In the genomic region with DNA sequence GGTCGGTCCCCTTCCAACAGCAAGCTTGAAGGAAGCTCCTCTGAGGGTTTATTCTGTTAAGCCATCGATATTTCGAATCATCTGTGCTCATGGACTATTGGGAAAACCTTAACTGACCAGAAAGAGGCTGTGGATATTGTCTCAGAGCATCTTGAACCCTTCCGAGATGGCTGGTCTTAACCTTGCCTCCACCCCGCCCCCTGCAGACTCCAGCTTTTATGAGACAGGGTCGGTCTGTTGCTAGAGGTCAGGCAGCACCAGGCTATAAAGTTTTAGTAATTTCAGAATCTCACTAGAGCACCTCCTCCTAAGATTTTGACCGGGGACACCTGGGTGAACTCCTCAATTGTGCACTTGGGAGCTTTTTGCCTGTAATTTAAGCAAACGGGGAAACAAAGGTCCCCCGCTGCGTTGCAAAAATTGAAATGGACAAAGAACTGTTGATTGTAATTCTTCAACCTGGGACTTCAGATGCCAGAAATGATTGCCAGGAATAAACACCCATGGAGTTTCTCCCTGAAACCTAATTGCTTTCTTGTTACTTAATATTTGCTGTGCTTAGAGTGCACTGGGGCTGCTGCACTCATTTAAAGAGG, we compare ENCODE assay signal across 20 mouse cellular contexts. TPM values are rescaled to one million over a fixed set of nuclear protein-coding genes. Genes with fewer than 3 reads are reported as not detected.
DNase-seq lines count a peak whose midpoint lies in the region; ATAC-seq and TF ChIP-seq lines count a peak whose summit lies in the region.
"Had no signal": no experiment of that assay in that cellular context is flagged by ENCODE, and none has a peak within 500 bp of the region (broad histone marks: within the 10 kb centered on the region; RNA-seq: fewer than 3 reads in every experiment).

No protein-coding gene starts in this region.

- peak; percentile 34 for DNase-seq in forebrain, embryonic 10.5 days (ENCODE audit: extremely low spot score, low spot score)
- DNase-seq in kidney, adult 11 months, result no peak
- no peak for DNase-seq in midbrain, embryonic 14.5 days
- DNase-seq in midbrain, postnatal 0 days (ENCODE audit: low spot score), result no peak
- no peak for DNase-seq in frontal cortex, postnatal 25 days (ENCODE audit: low spot score in 2 of 2)
- no peak for DNase-seq in spleen, adult 12 weeks (ENCODE audit: low spot score)
- DNase-seq: adrenal gland, postnatal 10 days; cerebellum, postnatal 14 days; heart, postnatal 36 days; layer of hippocampus, postnatal 36 days; lung, adult 18-20 months; thymus, postnatal 25 days had no signal

- no peak for TF ChIP-seq CTCF in midbrain, postnatal 0 days (IDR thresholded peaks at IDR 0.05)

- WGBS in forebrain, embryonic 10.5 days, result 7% methylated on average over 10 of the region's 10 CpGs
- 10% methylated on average over 10 of the region's 10 CpGs for WGBS in forebrain, embryonic 15.5 days
- 8% methylated on average over 10 of the region's 10 CpGs for WGBS in kidney, embryonic 14.5 days
- WGBS in midbrain, embryonic 14.5 days, result 9% methylated on average over 10 of the region's 10 CpGs
- 19% methylated on average over 10 of the region's 10 CpGs for WGBS in midbrain, postnatal 0 days

- H3K4me2 ChIP-seq in forebrain, embryonic 15.5 days (replicated peaks), result no peak overlapping the region
- no peak overlapping the region for H3K4me2 ChIP-seq in kidney, embryonic 14.5 days (replicated peaks; ENCODE audit: low read depth, low read length)
- H3K4me2 ChIP-seq in midbrain, embryonic 14.5 days (ENCODE audit: low read length), result no peak overlapping the region
- no peak overlapping the region for H3K4me2 ChIP-seq in midbrain, postnatal 0 days (ENCODE audit: low read depth, low read length, poor library complexity, severe bottlenecking)
- H3K4me2 ChIP-seq: neural tube, embryonic 12.5 days; stomach, embryonic 15.5 days had no signal

- peak overlapping the region; percentile 51 for H3K27ac ChIP-seq in forebrain, embryonic 10.5 days
- no peak overlapping the region for H3K27ac ChIP-seq in forebrain, embryonic 15.5 days (replicated peaks)
- H3K27ac ChIP-seq in kidney, embryonic 14.5 days (ENCODE audit: low read depth, low read length), result no peak overlapping the region
- peak overlapping the region; percentile 45; the same call in 1 of the 2 replicates for H3K27ac ChIP-seq in midbrain, embryonic 14.5 days (replicated peaks; ENCODE audit: low read depth, low read length)
- no peak overlapping the region for H3K27ac ChIP-seq in midbrain, postnatal 0 days (ENCODE audit: low read depth, low read length)
- H3K27ac ChIP-seq: neural tube, embryonic 12.5 days; stomach, embryonic 15.5 days had no signal

- H3K4me3 ChIP-seq in forebrain, embryonic 10.5 days, result peak overlapping the region; percentile 13; the same call in 1 of the 2 replicates
- no peak overlapping the region for H3K4me3 ChIP-seq in forebrain, embryonic 15.5 days
- H3K4me3 ChIP-seq in kidney, embryonic 14.5 days (ENCODE audit: low read length), result no peak overlapping the region
- H3K4me3 ChIP-seq in midbrain, embryonic 14.5 days (replicated peaks; ENCODE audit: low read depth, low read length), result no peak overlapping the region
- no peak overlapping the region for H3K4me3 ChIP-seq in midbrain, postnatal 0 days (ENCODE audit: low read depth, low read length)
- H3K4me3 ChIP-seq: erythroblast, embryonic 14.5 days; neural tube, embryonic 12.5 days; stomach, embryonic 15.5 days had no signal

- ATAC-seq in forebrain, embryonic 15.5 days (replicated peaks), result no peak
- ATAC-seq in kidney, embryonic 14.5 days (ENCODE audit: low FRiP score, low TSS enrichment), result peak; percentile 39; the same call in 1 of the 2 replicates
- ATAC-seq in midbrain, embryonic 14.5 days (ENCODE audit: low FRiP score, low TSS enrichment), result no peak
- ATAC-seq in midbrain, postnatal 0 days (ENCODE audit: low FRiP score), result no peak

- H3K27me3 ChIP-seq in forebrain, embryonic 10.5 days (ENCODE audit: poor library complexity, severe bottlenecking), result no peaks in the 10 kb centered on the region
- no peaks in the 10 kb centered on the region for H3K27me3 ChIP-seq in forebrain, embryonic 15.5 days
- H3K27me3 ChIP-seq in kidney, embryonic 14.5 days (ENCODE audit: control insufficient read depth, insufficient read depth, low read length), result no peaks in the 10 kb centered on the region
- H3K27me3 ChIP-seq in midbrain, embryonic 14.5 days (ENCODE audit: control insufficient read depth, insufficient read depth, low read length), result no peaks in the 10 kb centered on the region
- H3K27me3 ChIP-seq in midbrain, postnatal 0 days (ENCODE audit: insufficient read depth, low read length), result no peaks in the 10 kb centered on the region
- H3K27me3 ChIP-seq: neural tube, embryonic 12.5 days; stomach, embryonic 15.5 days had no signal

- no peaks in the 10 kb centered on the region; the same call in 1 of the 2 replicates for H3K9me3 ChIP-seq in forebrain, embryonic 10.5 days
- no peaks in the 10 kb centered on the region for H3K9me3 ChIP-seq in forebrain, embryonic 15.5 days
- no peaks in the 10 kb centered on the region for H3K9me3 ChIP-seq in kidney, embryonic 14.5 days (ENCODE audit: control insufficient read depth, low read length)
- no peaks in the 10 kb centered on the region for H3K9me3 ChIP-seq in midbrain, embryonic 14.5 days (ENCODE audit: control insufficient read depth, low read length)
- no peaks in the 10 kb centered on the region for H3K9me3 ChIP-seq in midbrain, postnatal 0 days (ENCODE audit: low read length)
- H3K9me3 ChIP-seq: neural tube, embryonic 12.5 days; stomach, embryonic 15.5 days had no signal

- H3K36me3 ChIP-seq in forebrain, embryonic 10.5 days (replicated peaks), result no peaks in the 10 kb centered on the region
- no peaks in the 10 kb centered on the region for H3K36me3 ChIP-seq in forebrain, embryonic 15.5 days
- no peaks in the 10 kb centered on the region for H3K36me3 ChIP-seq in kidney, embryonic 14.5 days (ENCODE audit: control insufficient read depth, insufficient read depth, low read length)
- H3K36me3 ChIP-seq in midbrain, embryonic 14.5 days (ENCODE audit: control insufficient read depth, insufficient read depth, low read length), result no peaks in the 10 kb centered on the region
- H3K36me3 ChIP-seq in midbrain, postnatal 0 days (ENCODE audit: insufficient read depth, low read length), result no peaks in the 10 kb centered on the region
- H3K36me3 ChIP-seq: neural tube, embryonic 12.5 days; stomach, embryonic 15.5 days had no signal

- H3K9ac ChIP-seq in forebrain, embryonic 15.5 days (replicated peaks), result no peak overlapping the region
- no peak overlapping the region for H3K9ac ChIP-seq in kidney, embryonic 14.5 days (ENCODE audit: low read depth, low read length)
- no peak overlapping the region for H3K9ac ChIP-seq in midbrain, embryonic 14.5 days (replicated peaks; ENCODE audit: low read length)
- H3K9ac ChIP-seq in midbrain, postnatal 0 days (replicated peaks; ENCODE audit: low read length, poor library complexity, severe bottlenecking), result no peak overlapping the region
- H3K9ac ChIP-seq: neural tube, embryonic 12.5 days; stomach, embryonic 15.5 days had no signal

- H3K4me1 ChIP-seq in forebrain, embryonic 10.5 days, result peaks cover 28% of the 10 kb centered on the region
- H3K4me1 ChIP-seq in forebrain, embryonic 15.5 days, result peaks cover 21% of the 10 kb centered on the region
- peaks cover 23% of the 10 kb centered on the region for H3K4me1 ChIP-seq in kidney, embryonic 14.5 days (ENCODE audit: control insufficient read depth, insufficient read depth, low read length)
- peaks cover 20% of the 10 kb centered on the region; the same call in 1 of the 2 replicates for H3K4me1 ChIP-seq in midbrain, embryonic 14.5 days (ENCODE audit: control insufficient read depth, insufficient read depth, low read length)
- H3K4me1 ChIP-seq in midbrain, postnatal 0 days (ENCODE audit: insufficient read depth, low read length), result no peaks in the 10 kb centered on the region
- H3K4me1 ChIP-seq: stomach, embryonic 15.5 days had no signal

RNA-seq across cellular contexts. Expression of gene Gm815, which starts 8.4 kb away (rescaled TPM):
- polyA plus RNA-seq in forebrain, embryonic 10.5 days (2016; fragmentation: Nextera tagmentation; extraction: Ambion mirVana), result not detected in 2 replicates
- polyA plus RNA-seq in forebrain, embryonic 15.5 days (2015; fragmentation: Nextera tagmentation; extraction: Ambion mirVana), result not detected in 2 replicates
- polyA plus RNA-seq in kidney, embryonic 14.5 days (2014; fragmentation: Nextera tagmentation; extraction: Ambion mirVana), result not detected in 2 replicates
- not detected in 2 replicates for polyA plus RNA-seq in midbrain, embryonic 14.5 days (2014; fragmentation: Nextera tagmentation; extraction: Ambion mirVana)
- not detected in 2 replicates for total RNA-seq in midbrain, postnatal 0 days (2014; rRNA removed)
- polyA plus RNA-seq in midbrain, postnatal 0 days (2015; fragmentation: Nextera tagmentation; extraction: Ambion mirVana), result not detected in 2 replicates
- total RNA-seq: adrenal gland, postnatal 10 days; gastrocnemius, adult 8-10 months; heart, postnatal 36 days; layer of hippocampus, postnatal 36 days had no signal
- polyA plus RNA-seq: erythroblast, embryonic 14.5 days; limb, embryonic 14.5 days; neural tube, embryonic 12.5 days; small intestine, adult 2 months; stomach, embryonic 15.5 days had no signal

Comparison
In these comparisons a context has a peak if more than half of its experiments do, and no peak if none do; other contexts are left out.
1. H3K27ac ChIP-seq: peak in forebrain, embryonic 10.5 days (single experiment) and midbrain, embryonic 14.5 days (single experiment); none in forebrain, embryonic 15.5 days (single experiment), kidney, embryonic 14.5 days (single experiment) and midbrain, postnatal 0 days (single experiment).